ENCODE assay signal across 12 mouse cellular contexts in genomic region chr10:124942214-124942613, GRCm38 (mm10).
DNase-seq lines count a peak whose midpoint lies in the region; ATAC-seq and TF ChIP-seq lines count a peak whose summit lies in the region.
"Had no signal": no experiment of that assay in that cellular context is flagged by ENCODE, and none has a peak within 500 bp of the region (broad histone marks: within the 10 kb centered on the region; RNA-seq: fewer than 3 reads in every experiment).

No protein-coding gene starts in this region.

- no peak overlapping the region for H3K4me2 ChIP-seq in kidney, postnatal 0 days (ENCODE audit: low read length)
- no peak overlapping the region for H3K4me2 ChIP-seq in embryonic facial prominence, embryonic 11.5 days (ENCODE audit: low read depth, low read length)
- H3K4me2 ChIP-seq: limb, embryonic 15.5 days had no signal

- no peaks in the 10 kb centered on the region for H3K36me3 ChIP-seq in kidney, postnatal 0 days (ENCODE audit: insufficient read depth, low read length)
- no peaks in the 10 kb centered on the region for H3K36me3 ChIP-seq in embryonic facial prominence, embryonic 11.5 days (replicated peaks; ENCODE audit: control insufficient read depth, insufficient read depth, low read depth, low read length)
- H3K36me3 ChIP-seq: limb, embryonic 15.5 days had no signal

- H3K9me3 ChIP-seq in kidney, postnatal 0 days (replicated peaks; ENCODE audit: low read length): no peaks in the 10 kb centered on the region
- no peaks in the 10 kb centered on the region for H3K9me3 ChIP-seq in embryonic facial prominence, embryonic 11.5 days (replicated peaks; ENCODE audit: control insufficient read depth, low read length)
- H3K9me3 ChIP-seq: limb, embryonic 15.5 days had no signal

- no peak overlapping the region for H3K9ac ChIP-seq in kidney, postnatal 0 days (ENCODE audit: low read depth, low read length)
- H3K9ac ChIP-seq in embryonic facial prominence, embryonic 11.5 days (replicated peaks; ENCODE audit: low read length): no peak overlapping the region
- H3K9ac ChIP-seq: limb, embryonic 15.5 days had no signal

- H3K27me3 ChIP-seq in kidney, postnatal 0 days (ENCODE audit: insufficient read depth, low read length): no peaks in the 10 kb centered on the region
- no peaks in the 10 kb centered on the region for H3K27me3 ChIP-seq in embryonic facial prominence, embryonic 11.5 days (ENCODE audit: control insufficient read depth, insufficient read depth, low read length)
- H3K27me3 ChIP-seq: limb, embryonic 15.5 days had no signal

- DNase-seq in adrenal gland, adult 18-20 months (ENCODE audit: low spot score in 2 of 2): peak; percentile 3 to 20
- no peak for DNase-seq in adrenal gland, postnatal 4 days (ENCODE audit: low spot score in 2 of 2)
- no peak for DNase-seq in kidney, postnatal 0 days (ENCODE audit: low spot score)
- no peak for DNase-seq in kidney, adult 9 months
- DNase-seq in retina, embryonic 14.5 days (ENCODE audit: low spot score): peak; percentile 16
- DNase-seq in retina, postnatal 1 day: no peak
- DNase-seq in embryonic facial prominence, embryonic 11.5 days (ENCODE audit: low spot score): peak; percentile 41
- DNase-seq in ovary, postnatal 14 days (ENCODE audit: low spot score): no peak
- DNase-seq: heart, postnatal 10 days; kidney, adult 18-20 months had no signal

- no peak overlapping the region for H3K4me3 ChIP-seq in kidney, postnatal 0 days (replicated peaks; ENCODE audit: low read depth, low read length)
- H3K4me3 ChIP-seq in embryonic facial prominence, embryonic 11.5 days (ENCODE audit: low read depth, low read length): no peak overlapping the region
- H3K4me3 ChIP-seq: limb, embryonic 15.5 days had no signal

- no peak for ATAC-seq in kidney, postnatal 0 days (replicated peaks; ENCODE audit: low FRiP score, low read depth)
- no peak for ATAC-seq in embryonic facial prominence, embryonic 11.5 days (replicated peaks; ENCODE audit: insufficient number of reproducible peaks, low FRiP score, low TSS enrichment, low read depth)

- 62% methylated on average over 12 of the region's 12 CpGs for WGBS in kidney, postnatal 0 days
- 38% methylated on average over 12 of the region's 12 CpGs for WGBS in embryonic facial prominence, embryonic 11.5 days

- H3K4me1 ChIP-seq in kidney, postnatal 0 days (replicated peaks; ENCODE audit: insufficient read depth, low read length): no peaks in the 10 kb centered on the region
- H3K4me1 ChIP-seq in embryonic facial prominence, embryonic 11.5 days (ENCODE audit: control insufficient read depth, insufficient read depth, low read length): no peaks in the 10 kb centered on the region
- H3K4me1 ChIP-seq: limb, embryonic 15.5 days had no signal

- peak; percentile 41; the same call in 1 of the 2 replicates for TF ChIP-seq CTCF in kidney, postnatal 0 days (IDR thresholded peaks at IDR 0.05; ENCODE audit: low read depth)

- H3K27ac ChIP-seq in kidney, postnatal 0 days: no peak overlapping the region
- no peak overlapping the region for H3K27ac ChIP-seq in embryonic facial prominence, embryonic 11.5 days (replicated peaks; ENCODE audit: low read depth, low read length)
- H3K27ac ChIP-seq: limb, embryonic 15.5 days; macrophage had no signal

Comparison
In these comparisons a context has a peak if more than half of its experiments do, and no peak if none do; other contexts are left out.
1. DNase-seq: peak in adrenal gland, adult 18-20 months (2 of 2), retina, embryonic 14.5 days (single experiment) and embryonic facial prominence, embryonic 11.5 days (single experiment); none in adrenal gland, postnatal 4 days (0 of 2), kidney, postnatal 0 days (single experiment), kidney, adult 9 months (single experiment), retina, postnatal 1 day (single experiment) and ovary, postnatal 14 days (single experiment).